Mouse (Mus musculus): ENCODE measurements around the gene Ctbp1.

The Ctbp1 gene

DNA sequence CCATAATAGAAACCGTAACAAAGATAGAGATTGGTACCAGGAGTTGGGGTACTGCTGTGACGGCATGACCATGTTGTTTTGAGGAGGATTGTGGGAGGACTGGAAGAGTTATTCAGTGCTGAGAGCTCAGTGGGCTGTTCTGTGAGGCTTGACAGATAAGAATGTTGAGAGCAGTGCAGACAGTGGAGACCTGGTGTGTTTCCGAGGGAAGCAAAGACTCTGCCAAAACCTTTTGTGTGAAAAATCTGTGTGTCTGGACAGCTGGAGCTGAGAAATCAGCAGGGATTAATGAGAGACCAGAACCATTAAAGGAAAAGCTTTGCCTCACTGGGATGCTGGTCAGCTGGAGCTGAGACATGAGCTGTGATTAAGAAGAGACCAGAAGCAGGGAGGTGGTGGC, 34.9 kb downstream of the Ctbp1 start:
- peak; percentile 50 for DNase-seq

- no peak for DNase-seq
Measured at GRCm38 (mm10) chr5:33239111-33239714, 35.6 kb downstream of the Ctbp1 start.

DNA sequence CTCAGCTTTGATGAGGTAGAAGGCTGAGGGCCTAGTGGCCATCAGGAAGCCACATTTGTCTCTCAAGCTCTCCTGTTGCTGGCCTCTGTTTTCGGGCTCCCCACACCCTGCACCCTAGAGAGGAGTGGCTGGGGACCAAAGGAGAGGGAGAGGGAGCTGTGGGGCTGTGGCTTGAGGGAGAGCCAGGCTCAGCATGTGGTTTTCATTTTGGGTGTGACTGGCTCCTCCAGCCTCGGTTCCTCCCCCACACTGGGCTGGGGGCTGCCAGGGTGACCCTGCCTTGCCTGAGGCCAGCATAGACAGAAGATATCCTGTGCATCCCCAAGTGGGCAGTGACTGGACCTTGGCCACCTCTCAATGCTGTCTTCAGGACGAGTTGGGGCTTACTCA, 36.5 kb downstream of the Ctbp1 start:
- DNase-seq: no peak

- DNase-seq: no peak
Measured at GRCm38 (mm10) chr5:33237600-33238255, 37.1 kb downstream of the Ctbp1 start.

- no peak for DNase-seq
Measured at GRCm38 (mm10) chr5:33234391-33235031, 40.3 kb downstream of the Ctbp1 start.

DNA sequence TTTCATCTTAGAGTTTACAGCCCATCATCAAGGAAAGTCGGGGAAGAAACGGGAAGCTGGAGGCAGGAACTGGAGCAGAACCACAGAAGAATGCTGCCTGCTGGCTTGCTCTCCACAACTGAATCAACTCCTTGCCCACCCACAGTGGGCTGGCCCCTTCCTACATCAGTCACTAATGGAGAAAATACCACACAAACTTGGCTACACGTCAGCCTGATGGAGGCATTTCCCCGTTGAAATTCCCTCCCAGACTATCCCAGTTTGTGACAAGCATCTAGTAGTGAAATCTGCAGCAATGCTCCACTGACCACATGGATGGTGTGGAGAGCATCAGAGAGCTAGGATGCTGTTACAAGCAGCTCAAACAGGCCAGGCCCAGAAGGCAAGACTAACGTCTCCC, 42.0 kb downstream of the Ctbp1 start:
- no peak for DNase-seq

- peak; percentile 39 for DNase-seq
Measured at GRCm38 (mm10) chr5:33230285-33230684, 44.5 kb downstream of the Ctbp1 start.

GRCm38 (mm10) chr5:33228428-33228827, 46.4 kb downstream of the Ctbp1 start:
- peak; percentile 84 for DNase-seq

GRCm38 (mm10) chr5:33225673-33226072, 49.1 kb downstream of the Ctbp1 start:
- no peak for DNase-seq

GRCm38 (mm10) chr5:33224491-33224890, 50.3 kb downstream of the Ctbp1 start:
- DNase-seq: no peak

GRCm38 (mm10) chr5:33222841-33223744, 51.7 kb downstream of the Ctbp1 start:
- no peak for DNase-seq

DNA sequence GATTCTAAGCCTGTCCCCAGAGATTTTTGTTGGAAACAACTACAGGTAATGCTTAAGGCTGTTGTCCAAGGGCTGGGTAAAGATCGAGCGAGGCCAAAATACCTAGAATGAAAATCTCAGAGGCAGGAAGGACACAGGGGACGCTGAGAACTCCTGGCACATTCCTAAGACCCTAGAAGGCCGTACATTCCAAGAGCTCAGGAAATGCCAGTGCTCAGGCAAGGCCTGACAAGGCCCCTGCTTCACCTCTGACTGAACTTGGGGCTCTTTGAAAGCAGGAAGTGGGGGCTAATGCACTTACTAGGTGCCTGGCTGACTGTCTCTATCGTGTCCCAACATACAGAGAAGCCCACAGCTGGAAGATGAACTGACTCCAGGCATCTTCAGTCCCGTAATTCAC, 52.4 kb downstream of the Ctbp1 start:
- DNase-seq: no peak

DNA sequence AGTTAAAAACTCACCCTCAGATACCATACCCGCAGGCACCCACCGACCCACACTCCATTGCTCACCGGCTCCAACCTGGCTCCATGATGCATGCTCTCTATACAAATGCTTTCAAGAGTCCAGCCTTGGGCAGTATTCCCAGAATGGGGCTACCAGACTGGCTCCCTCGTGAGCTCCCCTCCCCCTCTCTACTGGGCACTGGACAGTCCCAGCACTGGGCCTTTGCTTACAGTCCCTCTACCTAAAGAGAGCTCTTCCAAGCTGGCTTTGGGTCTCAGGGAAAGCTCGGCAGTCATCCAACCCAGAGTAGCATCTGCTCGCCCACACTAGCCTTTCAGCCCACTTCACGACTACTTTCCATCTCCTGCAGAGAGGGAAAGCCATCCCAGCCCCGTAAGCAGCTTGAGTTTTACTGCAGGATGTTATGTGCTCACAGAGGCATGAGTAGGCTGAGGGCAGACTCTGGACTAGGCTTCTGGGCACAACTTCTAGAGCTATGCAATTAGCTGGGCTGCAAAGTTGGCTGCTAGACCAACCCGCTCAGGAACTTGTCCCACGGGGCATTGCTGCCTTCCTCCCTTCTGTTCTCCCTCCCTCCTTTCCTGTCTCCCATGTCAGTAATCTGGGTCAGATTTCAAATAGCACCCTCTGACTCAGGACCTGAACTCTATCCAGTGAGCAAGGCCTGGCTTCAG, 54.3 kb downstream of the Ctbp1 start:
- no peak for DNase-seq

DNA sequence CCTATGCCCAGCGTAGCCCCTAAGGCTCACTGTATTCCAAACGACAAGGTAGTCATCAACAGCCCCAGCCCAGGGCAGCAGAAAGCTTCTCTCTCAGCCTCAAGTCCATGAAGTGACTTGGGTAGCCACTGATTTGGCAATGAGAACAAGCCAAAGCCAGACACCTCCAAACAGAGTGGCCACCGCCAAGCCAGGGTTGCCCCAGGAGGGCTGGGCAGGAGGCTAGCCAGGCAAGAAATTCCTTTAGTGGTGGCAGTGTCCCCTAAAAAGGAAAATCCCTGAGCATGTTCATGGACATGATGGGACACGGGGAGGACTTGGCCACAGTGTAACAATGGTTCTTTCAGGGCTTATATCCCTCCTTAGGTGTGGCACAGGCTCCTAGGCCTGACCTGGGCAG, 55.0 kb downstream of the Ctbp1 start:
- DNase-seq: no peak

DNA sequence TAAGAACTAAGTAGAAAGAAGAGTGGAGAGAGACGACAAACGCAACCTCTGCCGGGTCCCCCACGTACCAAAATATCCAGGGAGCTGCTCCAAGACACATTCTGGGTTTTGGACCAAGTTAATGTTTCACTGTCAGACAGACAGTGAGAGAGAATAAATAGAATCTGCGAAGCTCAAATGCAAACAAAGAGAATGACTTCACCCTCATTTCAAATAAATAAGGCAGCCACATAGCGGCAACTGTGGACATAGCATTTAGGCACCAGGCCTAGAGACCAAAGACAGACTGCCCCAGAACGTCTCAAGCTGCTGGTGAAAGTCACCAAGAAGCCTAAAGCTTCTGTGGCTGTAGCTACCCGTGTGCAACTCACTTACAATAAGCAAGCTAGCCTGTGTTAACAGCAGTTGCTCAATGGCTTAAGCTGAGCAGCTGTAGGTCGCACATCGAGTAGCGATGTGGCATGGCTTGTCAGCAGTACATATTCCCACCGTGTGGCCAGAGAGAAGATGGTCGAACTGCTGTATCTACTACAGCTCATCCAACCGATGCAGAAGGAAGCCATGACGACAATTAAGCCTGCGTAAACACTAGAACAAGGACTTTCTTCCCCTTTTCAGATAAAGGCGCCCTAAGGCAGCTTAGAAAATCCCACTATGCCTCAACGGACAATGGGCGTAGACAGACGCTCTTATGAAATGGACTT, 55.9 kb downstream of the Ctbp1 start:
- DNase-seq: peak; percentile 52

DNA sequence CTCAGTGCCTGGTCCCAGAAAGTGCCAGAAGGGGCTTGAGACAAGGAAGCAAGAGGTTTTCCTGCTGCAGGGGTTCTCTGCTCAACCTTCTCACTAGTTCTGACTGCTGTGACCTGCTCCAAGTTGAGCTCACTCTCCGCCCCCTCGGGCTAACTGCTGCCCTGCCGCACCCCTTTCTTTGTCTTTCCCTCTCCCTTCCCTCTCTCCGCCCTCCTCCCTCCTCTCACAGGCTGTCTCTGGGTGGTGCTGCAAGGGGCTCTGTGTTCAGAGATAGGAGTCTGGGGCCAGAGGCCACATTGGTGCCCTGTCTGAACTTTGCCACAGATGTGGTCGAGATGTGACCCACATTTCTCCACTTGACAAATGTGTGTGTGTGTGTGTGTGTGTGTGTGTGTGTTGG, 56.7 kb downstream of the Ctbp1 start, which contains the start of gene Spon2:
Gene Spon2, minus strand, starts transcription at position 375 of the 400 bp plus-strand sequence.
- peak; percentile 70 for DNase-seq

- no peak for DNase-seq
Measured at GRCm38 (mm10) chr5:33217663-33218062, 57.1 kb downstream of the Ctbp1 start.

DNA sequence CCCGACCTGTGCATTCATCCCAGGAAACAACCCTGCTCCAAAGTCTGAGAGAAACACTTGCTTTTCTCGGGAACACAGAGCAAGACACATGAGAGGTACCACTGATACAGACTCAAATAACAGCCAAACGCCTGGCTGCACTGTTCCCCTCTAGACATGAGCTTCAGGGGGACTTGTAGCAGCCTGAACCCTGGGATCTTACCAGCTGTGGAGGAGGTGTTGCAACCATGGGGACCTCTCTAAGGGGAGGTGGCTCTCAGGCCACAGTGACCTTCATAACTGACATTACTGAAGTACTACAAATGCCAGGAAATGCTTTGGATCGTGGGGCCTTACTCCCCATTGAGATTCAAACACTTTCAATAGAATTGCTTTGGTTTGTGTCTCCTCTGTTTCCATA, 60.1 kb downstream of the Ctbp1 start:
- DNase-seq: no peak

- no peak for DNase-seq
Measured at GRCm38 (mm10) chr5:33211254-33211653, 63.5 kb downstream of the Ctbp1 start.

DNA sequence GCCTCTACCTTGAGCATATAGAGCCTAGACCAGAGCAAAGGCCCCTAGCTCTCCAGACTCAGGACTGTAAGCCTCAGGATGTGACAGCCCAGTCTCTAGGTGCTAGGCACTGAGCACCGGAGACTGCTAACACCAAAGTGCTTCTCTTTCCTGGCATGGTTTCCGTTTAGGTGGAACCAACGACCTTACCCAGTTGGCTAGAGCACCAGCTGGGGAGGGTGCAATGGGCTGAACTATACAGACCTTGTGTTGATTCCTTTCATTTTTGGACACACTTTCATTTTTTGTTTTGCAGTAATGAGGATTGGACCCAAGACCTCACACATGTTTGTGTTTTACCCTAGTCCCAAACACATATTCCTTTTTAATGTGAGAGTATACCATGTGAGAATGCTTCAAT, 64.3 kb downstream of the Ctbp1 start:
- DNase-seq: no peak

GRCm38 (mm10) chr5:33208533-33209245, 66.1 kb downstream of the Ctbp1 start:
- DNase-seq: peak; percentile 80

All from retina, postnatal 1 day (tissue).